Mouse (Mus musculus): ENCODE data around the gene Dohh. TPM values are rescaled to one million over a fixed set of nuclear protein-coding genes. Genes with fewer than 3 reads are reported as not detected.

Gene Dohh
- polyA plus RNA-seq, 1 experiment = 113 TPM

GRCm38 (mm10) chr10:81431526-81432168 is 47.4 kb downstream of the Dohh start:
- Histone ChIP-seq H3K27me3 (ENCODE audit: control insufficient read depth, insufficient read depth, low read length) (no peaks in the 10 kb centered on the region), H3K4me1 (ENCODE audit: control insufficient read depth, insufficient read depth, insufficient read length, low read length) (peaks cover 38% of the 10 kb centered on the region), H3K4me3 (ENCODE audit: low read depth, low read length) (peak overlapping the region; percentile 82; the same call in 1 of the 2 replicates), H3K27ac (ENCODE audit: insufficient read depth, low read depth, low read length) (no peak overlapping the region), H3K36me3 (ENCODE audit: control insufficient read depth, insufficient read depth, low read length) (no peaks in the 10 kb centered on the region)
- TF ChIP-seq POLR2A (IDR thresholded peaks at IDR 0.05; ENCODE audit: low read depth, low read length) (no peak), CTCF (IDR thresholded peaks at IDR 0.05; ENCODE audit: extremely low read depth, insufficient read length, insufficient replicate concordance, low read depth, low read length) (no peak)
- WGBS = 16% methylated on average over 15 of the region's 15 CpGs

DNA sequence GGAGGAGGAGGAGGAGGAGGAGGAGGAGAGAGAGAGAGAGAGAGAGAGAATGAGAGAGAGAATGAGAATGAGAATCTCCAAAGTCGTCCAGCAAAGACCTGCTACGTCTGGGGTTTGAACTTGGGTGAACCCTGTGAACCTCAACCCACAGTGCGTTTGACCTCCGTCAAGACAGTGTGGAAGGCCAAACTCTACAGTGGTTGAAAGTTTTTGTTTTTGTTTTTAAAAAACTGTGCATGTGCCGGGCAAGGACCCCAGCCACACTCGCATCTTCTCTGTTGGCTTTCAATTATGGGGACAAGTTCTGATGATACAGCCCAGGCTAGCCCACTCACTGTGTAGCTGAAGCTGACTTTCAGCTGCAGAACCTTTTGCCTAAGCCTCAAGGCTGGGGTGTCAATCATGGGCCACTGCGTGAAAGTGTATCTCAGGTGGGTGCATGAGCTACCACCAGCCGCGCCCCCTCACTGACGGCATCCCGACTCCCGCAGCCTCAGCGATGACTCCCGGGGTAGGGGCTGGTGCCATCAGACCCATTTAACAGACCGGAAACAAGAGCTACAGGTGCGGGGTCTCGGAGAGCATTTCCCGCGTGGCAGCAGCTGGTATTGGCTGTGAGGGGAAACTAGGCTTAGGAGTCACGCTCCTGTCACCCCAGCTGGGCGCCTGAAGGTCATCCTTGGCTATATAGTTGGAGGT is 48.1 kb downstream of the Dohh start:
- WGBS = 50% methylated on average over 21 of the region's 21 CpGs
- no peak overlapping the region for H3K27ac ChIP-seq (ENCODE audit: insufficient read depth, low read depth, low read length)
- TF ChIP-seq POLR2A (IDR thresholded peaks at IDR 0.05; ENCODE audit: low read depth, low read length) (no peak), CTCF (IDR thresholded peaks at IDR 0.05; ENCODE audit: extremely low read depth, insufficient read length, insufficient replicate concordance, low read depth, low read length) (no peak)
- H3K4me1 ChIP-seq (ENCODE audit: control insufficient read depth, insufficient read depth, insufficient read length, low read length) = peaks cover 36% of the 10 kb centered on the region
- H3K36me3 ChIP-seq (ENCODE audit: control insufficient read depth, insufficient read depth, low read length) = no peaks in the 10 kb centered on the region
- H3K4me3 ChIP-seq (ENCODE audit: low read depth, low read length) = peak overlapping the region; percentile 25
- H3K27me3 ChIP-seq (ENCODE audit: control insufficient read depth, insufficient read depth, low read length) = no peaks in the 10 kb centered on the region

DNA sequence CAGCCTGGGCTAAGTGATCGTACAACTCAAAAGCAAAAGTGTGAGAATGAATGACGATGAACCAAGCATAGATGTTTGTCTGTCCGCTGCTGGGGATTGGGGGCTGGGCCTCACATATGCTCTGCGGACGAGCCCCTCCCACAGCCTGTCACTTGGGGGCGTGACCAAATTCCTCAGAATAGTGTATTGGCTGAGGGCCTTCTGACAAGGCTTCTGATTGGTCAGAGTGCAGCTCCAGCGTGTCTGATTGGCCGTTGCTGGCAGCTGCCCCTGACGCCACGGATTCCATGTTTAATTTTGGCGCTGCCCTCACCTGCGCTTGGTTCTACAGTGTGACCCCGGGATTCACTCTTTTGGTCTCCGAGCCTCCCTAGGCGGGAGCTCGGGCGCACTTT is 48.6 kb downstream of the Dohh start:
- H3K27ac ChIP-seq (ENCODE audit: insufficient read depth, low read depth, low read length) = peak overlapping the region; percentile 17; the same call in 1 of the 2 replicates
- H3K36me3 ChIP-seq (ENCODE audit: control insufficient read depth, insufficient read depth, low read length) = no peaks in the 10 kb centered on the region
- no peaks in the 10 kb centered on the region for H3K27me3 ChIP-seq (ENCODE audit: control insufficient read depth, insufficient read depth, low read length)
- TF ChIP-seq POLR2A (IDR thresholded peaks at IDR 0.05; ENCODE audit: low read depth, low read length) = no peak
- TF ChIP-seq CTCF (IDR thresholded peaks at IDR 0.05; ENCODE audit: extremely low read depth, insufficient read length, insufficient replicate concordance, low read depth, low read length) = no peak
- H3K4me3 ChIP-seq (ENCODE audit: low read depth, low read length) = peak overlapping the region; percentile 52
- WGBS = under 1% methylated on average over 17 of the region's 17 CpGs
- peaks cover 35% of the 10 kb centered on the region for H3K4me1 ChIP-seq (ENCODE audit: control insufficient read depth, insufficient read depth, insufficient read length, low read length)

- Histone ChIP-seq H3K27ac (ENCODE audit: insufficient read depth, low read depth, low read length) (peak overlapping the region; percentile 17; the same call in 1 of the 2 replicates), H3K27me3 (ENCODE audit: control insufficient read depth, insufficient read depth, low read length) (no peaks in the 10 kb centered on the region), H3K4me3 (ENCODE audit: low read depth, low read length) (peak overlapping the region; percentile 32), H3K4me1 (ENCODE audit: control insufficient read depth, insufficient read depth, insufficient read length, low read length) (peaks cover 35% of the 10 kb centered on the region), H3K36me3 (ENCODE audit: control insufficient read depth, insufficient read depth, low read length) (no peaks in the 10 kb centered on the region)
- WGBS = 48% methylated on average over 26 of the region's 26 CpGs
- TF ChIP-seq CTCF (IDR thresholded peaks at IDR 0.05; ENCODE audit: extremely low read depth, insufficient read length, insufficient replicate concordance, low read depth, low read length) (no peak), POLR2A (IDR thresholded peaks at IDR 0.05; ENCODE audit: low read depth, low read length) (no peak)
Observed at GRCm38 (mm10) chr10:81433541-81434289, 49.5 kb downstream of the Dohh start.

DNA sequence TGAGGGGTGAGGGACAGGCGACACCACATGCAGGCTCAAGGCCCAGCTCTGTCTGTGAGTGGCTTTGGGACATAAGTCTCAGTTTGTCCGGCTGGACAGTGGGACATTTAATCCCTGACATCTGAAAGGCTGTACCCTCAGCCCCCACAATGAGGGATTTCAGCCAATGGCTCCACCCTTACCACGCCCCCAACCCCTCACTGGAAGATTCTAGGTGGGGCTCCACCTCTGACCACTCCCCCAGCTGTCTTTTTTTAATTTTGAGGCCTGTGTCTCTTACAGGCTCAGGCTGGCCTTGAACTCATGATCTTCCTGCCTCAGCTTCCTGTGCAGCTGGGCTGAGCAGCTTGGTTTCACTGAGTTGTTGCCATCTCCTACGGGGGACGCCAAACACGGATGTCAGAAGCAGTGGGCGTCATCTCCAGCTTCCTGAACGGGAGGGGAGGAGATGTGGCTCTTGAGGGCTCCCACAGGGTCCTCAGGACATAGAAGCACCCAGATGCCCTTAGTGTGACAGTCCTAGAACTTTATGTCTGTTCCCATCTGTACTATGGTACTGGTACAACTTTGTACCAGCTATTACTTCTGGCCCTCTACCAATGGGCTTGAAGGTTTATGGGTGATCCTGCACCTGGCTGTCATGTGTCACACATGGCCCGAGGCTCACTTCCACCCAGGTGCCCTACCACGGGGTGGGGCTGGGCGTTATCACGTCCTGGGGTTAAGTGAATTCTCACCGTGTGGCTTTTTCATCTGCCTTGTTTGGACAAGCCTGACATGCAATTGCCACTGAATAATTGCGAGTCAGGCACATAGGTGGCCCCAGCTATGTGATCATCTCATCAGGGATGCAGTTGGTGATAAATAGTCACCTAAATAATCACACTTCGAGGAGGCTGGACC is 50.4 kb downstream of the Dohh start:
- WGBS = 21% methylated on average over 15 of the region's 15 CpGs
- H3K27ac ChIP-seq (ENCODE audit: insufficient read depth, low read depth, low read length) = peak overlapping the region; percentile 41
- no peak for TF ChIP-seq POLR2A (IDR thresholded peaks at IDR 0.05; ENCODE audit: low read depth, low read length)
- H3K36me3 ChIP-seq (ENCODE audit: control insufficient read depth, insufficient read depth, low read length) = no peaks in the 10 kb centered on the region
- peaks cover 32% of the 10 kb centered on the region for H3K4me1 ChIP-seq (ENCODE audit: control insufficient read depth, insufficient read depth, insufficient read length, low read length)
- no peak overlapping the region for H3K4me3 ChIP-seq (ENCODE audit: low read depth, low read length)
- H3K27me3 ChIP-seq (ENCODE audit: control insufficient read depth, insufficient read depth, low read length) = no peaks in the 10 kb centered on the region

GRCm38 (mm10) chr10:81435436-81435835 is 51.2 kb downstream of the Dohh start:
- TF ChIP-seq CTCF (IDR thresholded peaks at IDR 0.05; ENCODE audit: extremely low read depth, insufficient read length, insufficient replicate concordance, low read depth, low read length) (no peak), POLR2A (IDR thresholded peaks at IDR 0.05; ENCODE audit: low read depth, low read length) (no peak)
- H3K4me3 ChIP-seq (ENCODE audit: low read depth, low read length) = no peak overlapping the region
- H3K27ac ChIP-seq (ENCODE audit: insufficient read depth, low read depth, low read length) = peak overlapping the region; percentile 39
- 23% methylated on average over 3 of the region's 3 CpGs for WGBS
- no peaks in the 10 kb centered on the region for H3K36me3 ChIP-seq (ENCODE audit: control insufficient read depth, insufficient read depth, low read length)
- no peaks in the 10 kb centered on the region for H3K27me3 ChIP-seq (ENCODE audit: control insufficient read depth, insufficient read depth, low read length)
- peaks cover 30% of the 10 kb centered on the region for H3K4me1 ChIP-seq (ENCODE audit: control insufficient read depth, insufficient read depth, insufficient read length, low read length)

Other genes starting within 250 kb of the Dohh start
- 94.8 and 187 TPM in 2 replicates for gene Zbtb7a, start 249.2 kb upstream of the Dohh start, polyA plus RNA-seq (2012; rRNA removed)
- gene Pias4, start 216.5 kb upstream of the Dohh start, polyA plus RNA-seq (2012; rRNA removed) = 29.1 and 53.3 TPM in 2 replicates
- 755 and 1,606 TPM in 2 replicates for gene Eef2, start 207.8 kb upstream of the Dohh start, polyA plus RNA-seq (2012; rRNA removed)
- 102 and 228 TPM in 2 replicates for gene Dapk3, start 201.4 kb upstream of the Dohh start, polyA plus RNA-seq (2012; rRNA removed)
- not detected in 2 replicates for gene 4930442H23Rik, start 200.6 kb upstream of the Dohh start, polyA plus RNA-seq (2012; rRNA removed)
- gene Nmrk2, start 182.4 kb upstream of the Dohh start, polyA plus RNA-seq (2012; rRNA removed) = not detected in 2 replicates
- gene Atcay, start 153.6 kb upstream of the Dohh start, polyA plus RNA-seq (2012; rRNA removed) = 0.53 and 0.60 TPM in 2 replicates
- 4.9 and 14.2 TPM in 2 replicates for gene Zfr2, start 151.3 kb upstream of the Dohh start, polyA plus RNA-seq (2012; rRNA removed)
- gene Matk, start 131.5 kb upstream of the Dohh start, polyA plus RNA-seq (2012; rRNA removed) = 6.8 and 13.0 TPM in 2 replicates
- gene Mrpl54, start 117.5 kb upstream of the Dohh start, polyA plus RNA-seq (2012; rRNA removed) = 104 and 169 TPM in 2 replicates
- gene Apba3, start 117.5 kb upstream of the Dohh start, polyA plus RNA-seq (2012; rRNA removed) = 100 and 207 TPM in 2 replicates
- gene Tjp3, start 92.8 kb upstream of the Dohh start, polyA plus RNA-seq (2012; rRNA removed) = 124 and 239 TPM in 2 replicates
- 26.1 and 50.8 TPM in 2 replicates for gene Pip5k1c, start 91.5 kb upstream of the Dohh start, polyA plus RNA-seq (2012; rRNA removed)
- gene Cactin, start 63.3 kb upstream of the Dohh start, polyA plus RNA-seq (2012; rRNA removed) = 16.6 and 29.2 TPM in 2 replicates
- 10.0 and 10.2 TPM in 2 replicates for gene Tbxa2r, start 55.7 kb upstream of the Dohh start, polyA plus RNA-seq (2012; rRNA removed)
- gene Gipc3, start 41.2 kb upstream of the Dohh start, polyA plus RNA-seq (2012; rRNA removed) = 0.67 and 1.2 TPM in 2 replicates
- gene Hmg20b, start 33.9 kb upstream of the Dohh start, polyA plus RNA-seq (2012; rRNA removed) = 86.8 and 196 TPM in 2 replicates
- 14.6 and 22.7 TPM in 2 replicates for gene Mfsd12, start 26.9 kb upstream of the Dohh start, polyA plus RNA-seq (2012; rRNA removed)
- gene 4930404N11Rik, start 18.6 kb upstream of the Dohh start, polyA plus RNA-seq (2012; rRNA removed) = 7.4 and 20.5 TPM in 2 replicates
- gene Fzr1, start 5.9 kb upstream of the Dohh start, polyA plus RNA-seq (2012; rRNA removed) = 70.5 and 132 TPM in 2 replicates
- gene Gm48551, start within 50 bp of the Dohh start, polyA plus RNA-seq (2012; rRNA removed) = 1.8 and 4.8 TPM in 2 replicates
- gene Gm48552, start 4.6 kb downstream of the Dohh start, polyA plus RNA-seq (2012; rRNA removed) = 2.9 and 5.0 TPM in 2 replicates
- gene Smim24, start 8.6 kb downstream of the Dohh start, polyA plus RNA-seq (2012; rRNA removed) = 2,702 and 6,898 TPM in 2 replicates
- 15.5 and 19.4 TPM in 2 replicates for gene Nfic, start 71.2 kb downstream of the Dohh start, polyA plus RNA-seq (2012; rRNA removed)
- gene Celf5, start 98.3 kb downstream of the Dohh start, polyA plus RNA-seq (2012; rRNA removed) = 1.1 and 3.3 TPM in 2 replicates
- gene Ncln, start 112.0 kb downstream of the Dohh start, polyA plus RNA-seq (2012; rRNA removed) = 196 and 354 TPM in 2 replicates
- 4.0 and 5.6 TPM in 2 replicates for gene S1pr4, start 115.7 kb downstream of the Dohh start, polyA plus RNA-seq (2012; rRNA removed)
- 1.5 and 3.0 TPM in 2 replicates for gene Gna15, start 139.8 kb downstream of the Dohh start, polyA plus RNA-seq (2012; rRNA removed)
- gene Gna11, start 160.8 kb downstream of the Dohh start, polyA plus RNA-seq (2012; rRNA removed) = 318 and 828 TPM in 2 replicates
- gene Aes, start 175.1 kb downstream of the Dohh start, polyA plus RNA-seq (2012; rRNA removed) = 1,054 and 3,003 TPM in 2 replicates
- gene Tle2, start 190.1 kb downstream of the Dohh start, polyA plus RNA-seq (2012; rRNA removed) = 17.8 and 20.4 TPM in 2 replicates
- gene Tle6, start 216.6 kb downstream of the Dohh start, polyA plus RNA-seq (2012; rRNA removed) = 7.3 and 34.4 TPM in 2 replicates
- gene BC025920, start 221.8 kb downstream of the Dohh start, polyA plus RNA-seq (2012; rRNA removed) = 0.33 and 0.58 TPM in 2 replicates
- gene Sirt6, start 243.4 kb downstream of the Dohh start, polyA plus RNA-seq (2012; rRNA removed) = 16.4 and 34.7 TPM in 2 replicates
- 11.3 and 24.2 TPM in 2 replicates for gene Ankrd24, start 244.1 kb downstream of the Dohh start, polyA plus RNA-seq (2012; rRNA removed)

Data from small intestine, adult 2 months (tissue).